Mouse (Mus musculus): ENCODE data around the gene Raver1.

GRCm38 (mm10) chr9:21135941-21136381, 44.2 kb upstream of the Raver1 start:
- no peak for TF ChIP-seq CTCF (IDR thresholded peaks at IDR 0.05; ENCODE audit: extremely low read depth, insufficient read length, insufficient replicate concordance, low read depth, low read length)
- TF ChIP-seq POLR2A (IDR thresholded peaks at IDR 0.05; ENCODE audit: low read depth, low read length) = no peak
